Comparison of ENCODE assay signal across 20 mouse cellular contexts in genomic region chr13:38422491-38422890, GRCm38 (mm10).
DNase-seq lines count a peak whose midpoint lies in the region; TF ChIP-seq lines count a peak whose summit lies in the region.
"Had no signal": no experiment of that assay in that cellular context is flagged by ENCODE, and none has a peak within 500 bp of the region (broad histone marks: within the 10 kb centered on the region; RNA-seq: fewer than 3 reads in every experiment).

No protein-coding gene starts in this region.

- H3K4me3 ChIP-seq in gastrocnemius, adult 2 months, result no peak overlapping the region
- H3K4me3 ChIP-seq: embryonic facial prominence, embryonic 15.5 days; erythroblast, embryonic 14.5 days; forebrain, embryonic 10.5 days; forebrain, embryonic 15.5 days; heart, embryonic 10.5 days; hindbrain, embryonic 13.5 days had no signal

- intact Hi-C loops in gastrocnemius, adult 2 months (cut with DNase I), result no loop called here

- H3K27ac ChIP-seq in gastrocnemius, adult 2 months, result peak overlapping the region; percentile 40
- H3K27ac ChIP-seq: embryonic facial prominence, embryonic 15.5 days; forebrain, embryonic 10.5 days; forebrain, embryonic 15.5 days; heart, embryonic 10.5 days; hindbrain, embryonic 13.5 days; hindbrain, postnatal 0 days had no signal

- TF ChIP-seq CTCF in gastrocnemius, adult 2 months (IDR thresholded peaks at IDR 0.05), result no peak

- peak; percentile 47 for DNase-seq in gastrocnemius, adult 2 months
- no peak for DNase-seq in gastrocnemius, adult 8-10 months (ENCODE audit: low spot score in 2 of 2)
- peak; percentile 46 for DNase-seq in 3134 (ENCODE audit: extremely low read depth, insufficient read length, low spot score)
- peak; percentile 72 for DNase-seq in Muller cell, postnatal 12 days (ENCODE audit: inconsistent ontology term)
- DNase-seq in skeletal muscle tissue, adult 2 months (ENCODE audit: low read depth, low spot score), result peak; percentile 51
- DNase-seq in thymus, adult 18-20 months, result no peak
- DNase-seq: adrenal gland, postnatal 10 days; B cell, adult 2 months; cerebellum, adult 2 months; cerebellum, postnatal 10 days; heart, postnatal 10 days; kidney, adult 11 months; kidney, adult 9 months had no signal

Comparison
In these comparisons a context has a peak if more than half of its experiments do, and no peak if none do; other contexts are left out.
1. DNase-seq: peak in gastrocnemius, adult 2 months (single experiment), 3134 (single experiment), Muller cell, postnatal 12 days (single experiment) and skeletal muscle tissue, adult 2 months (single experiment); none in gastrocnemius, adult 8-10 months (0 of 2) and thymus, adult 18-20 months (0 of 2).